Mouse (Mus musculus): Measurements from ENCODE around the gene Hsp90ab1.
A peak's percentile ranks its signal among the peaks of the same experiment; 100 is the strongest.

The Hsp90ab1 gene

DNA sequence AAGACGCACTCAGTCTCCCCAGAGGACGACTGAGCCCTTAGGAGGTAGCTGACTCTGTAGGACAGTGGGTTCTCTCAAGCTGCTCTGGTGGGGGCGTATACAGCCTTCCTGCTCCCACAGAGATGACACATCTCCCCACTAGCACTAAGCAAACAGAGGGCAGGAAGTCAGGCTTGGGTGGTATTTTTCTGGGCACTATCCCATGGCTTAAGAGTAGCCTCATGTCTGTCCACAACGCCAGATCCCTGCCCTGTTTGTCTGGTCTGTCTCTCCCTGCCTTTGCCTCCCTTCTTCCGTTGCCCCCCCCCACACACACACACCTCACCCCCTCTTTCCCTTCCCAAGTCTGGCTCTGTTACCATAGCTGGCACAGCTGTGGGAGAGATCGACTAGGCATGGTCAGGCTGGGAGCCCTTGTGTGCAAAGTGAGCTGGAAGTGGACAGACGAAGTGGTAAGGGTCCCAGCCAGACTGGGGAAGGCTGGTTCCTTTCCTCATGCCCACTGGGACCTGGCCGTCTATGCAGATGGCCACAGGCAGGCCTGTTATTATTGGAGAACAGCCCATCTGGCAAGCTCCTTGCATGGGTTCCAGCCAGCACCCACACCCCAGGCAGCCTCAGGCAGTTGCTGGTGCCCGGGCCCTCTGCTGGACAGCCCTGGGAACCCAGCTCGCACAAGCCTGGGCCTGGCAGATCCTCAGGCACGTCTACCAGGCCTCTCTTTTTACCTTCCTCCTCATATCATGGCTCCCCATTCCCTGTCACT is 23.7 kb upstream of the Hsp90ab1 start:
- DNase-seq (ENCODE audit: low spot score), result peak; percentile 71

DNA sequence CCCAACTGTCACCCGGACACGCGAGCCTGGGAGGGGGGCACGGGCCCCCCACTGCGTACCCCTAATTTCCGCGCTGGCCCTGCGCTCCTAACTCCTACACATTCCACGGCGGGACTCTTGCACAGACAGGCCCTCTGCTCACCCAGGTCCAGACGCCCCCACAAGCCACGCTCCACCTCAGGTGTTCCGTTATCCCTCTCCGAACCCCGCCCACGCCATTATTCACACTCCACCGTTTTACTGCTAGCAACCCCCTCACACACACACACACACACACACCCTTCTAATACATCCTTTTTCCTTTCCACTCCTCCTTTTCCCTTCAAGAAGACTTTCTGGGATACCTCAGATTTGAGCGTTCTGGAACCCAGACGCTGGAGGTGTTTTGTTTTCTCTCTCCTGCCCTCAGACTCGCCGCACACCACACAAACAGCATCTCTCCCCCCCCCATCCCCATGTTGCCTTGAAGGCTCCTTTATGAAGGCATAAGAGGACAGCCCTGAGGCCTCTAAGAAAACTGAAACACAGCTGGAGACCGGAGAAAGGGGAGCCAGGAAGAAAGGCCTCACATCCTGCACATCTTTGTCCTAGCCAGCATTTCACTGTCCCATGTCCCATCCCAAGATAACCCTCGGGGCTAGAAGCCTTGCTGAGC is 22.8 kb upstream of the Hsp90ab1 start:
- no peak for DNase-seq (ENCODE audit: low spot score)

DNA sequence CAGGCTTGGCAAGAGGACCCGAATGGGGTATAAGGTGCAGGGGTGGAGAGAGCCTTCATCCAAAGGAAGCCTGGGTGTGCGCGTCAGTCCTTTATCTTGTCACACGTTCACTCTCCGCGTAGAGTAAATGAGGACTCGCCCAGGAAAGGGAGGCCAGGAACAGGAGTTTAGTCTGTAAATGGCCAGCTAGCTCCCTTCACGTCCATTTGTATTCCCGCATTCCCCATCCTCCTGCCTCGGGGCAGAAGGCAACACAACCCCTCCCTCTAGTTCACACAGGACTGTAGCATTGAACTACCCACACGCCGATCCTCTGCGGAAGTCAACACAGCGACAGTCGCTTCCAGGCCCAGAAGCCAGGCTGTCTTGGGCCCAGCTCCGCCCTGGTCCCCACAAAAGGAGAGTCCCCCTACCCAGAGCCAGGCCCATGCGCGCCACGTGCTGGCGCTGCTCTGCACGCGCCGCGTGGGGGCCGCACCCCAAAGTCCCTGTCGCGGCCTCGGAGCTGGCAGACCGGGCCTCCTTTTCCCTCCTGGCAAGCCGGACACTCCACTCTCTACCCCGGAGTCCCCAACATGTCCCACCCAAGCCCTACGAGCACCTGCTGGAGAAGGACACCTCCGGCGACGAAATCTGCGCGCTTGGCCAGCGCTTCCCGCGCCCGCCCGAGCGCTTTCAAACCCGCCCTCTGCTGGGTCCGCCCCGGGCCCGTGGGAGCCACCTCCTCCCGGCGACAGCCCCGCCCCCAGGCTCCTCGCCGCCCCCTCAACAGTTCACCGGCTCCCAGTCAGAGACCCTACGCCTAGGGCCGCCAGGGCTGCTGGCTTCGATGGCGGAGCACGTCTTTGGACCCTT is 22.0 kb upstream of the Hsp90ab1 start:
- peak; percentile 51 for DNase-seq (ENCODE audit: low spot score)

DNA sequence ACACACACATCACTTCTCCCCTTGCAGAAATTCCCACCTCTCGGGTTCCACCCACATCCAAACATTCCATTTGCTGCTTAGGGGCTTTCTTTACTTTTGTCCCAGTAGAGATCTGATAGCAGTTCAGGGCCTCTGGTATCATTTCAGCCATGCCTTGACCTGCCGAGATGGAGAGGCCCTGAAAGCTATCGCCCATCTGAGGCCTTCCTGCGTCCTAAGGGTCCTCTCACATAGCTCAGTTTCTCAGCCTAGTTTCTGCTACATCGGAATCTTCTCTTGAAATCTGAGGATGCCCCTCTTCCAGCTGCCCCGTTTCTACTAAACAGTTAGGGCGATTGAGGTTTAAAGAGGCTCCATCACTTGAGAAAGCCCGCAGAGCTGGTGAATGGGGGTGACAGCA is 21.1 kb upstream of the Hsp90ab1 start:
- DNase-seq (ENCODE audit: low spot score), result no peak

DNA sequence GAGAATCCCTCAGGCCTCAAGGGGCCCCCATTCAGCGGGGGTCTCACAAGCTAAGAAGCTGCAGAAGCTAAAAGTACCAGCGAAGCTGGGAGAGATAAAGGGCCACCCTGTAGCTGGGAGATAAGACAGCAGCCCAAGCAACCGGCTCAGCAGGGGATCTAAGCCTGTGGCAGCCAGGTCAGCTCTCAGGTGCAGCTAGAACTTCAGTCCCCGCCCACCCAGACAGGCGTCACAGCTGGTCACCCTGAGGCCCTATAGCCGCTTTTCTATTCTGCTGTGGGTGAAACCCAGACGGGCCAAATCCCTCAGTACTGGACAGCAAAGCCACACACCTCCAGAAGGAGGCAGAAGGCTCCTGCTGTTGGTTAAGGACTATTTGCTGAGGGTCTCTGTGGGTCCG is 20.4 kb upstream of the Hsp90ab1 start:
- no peak for DNase-seq (ENCODE audit: low spot score)

DNA sequence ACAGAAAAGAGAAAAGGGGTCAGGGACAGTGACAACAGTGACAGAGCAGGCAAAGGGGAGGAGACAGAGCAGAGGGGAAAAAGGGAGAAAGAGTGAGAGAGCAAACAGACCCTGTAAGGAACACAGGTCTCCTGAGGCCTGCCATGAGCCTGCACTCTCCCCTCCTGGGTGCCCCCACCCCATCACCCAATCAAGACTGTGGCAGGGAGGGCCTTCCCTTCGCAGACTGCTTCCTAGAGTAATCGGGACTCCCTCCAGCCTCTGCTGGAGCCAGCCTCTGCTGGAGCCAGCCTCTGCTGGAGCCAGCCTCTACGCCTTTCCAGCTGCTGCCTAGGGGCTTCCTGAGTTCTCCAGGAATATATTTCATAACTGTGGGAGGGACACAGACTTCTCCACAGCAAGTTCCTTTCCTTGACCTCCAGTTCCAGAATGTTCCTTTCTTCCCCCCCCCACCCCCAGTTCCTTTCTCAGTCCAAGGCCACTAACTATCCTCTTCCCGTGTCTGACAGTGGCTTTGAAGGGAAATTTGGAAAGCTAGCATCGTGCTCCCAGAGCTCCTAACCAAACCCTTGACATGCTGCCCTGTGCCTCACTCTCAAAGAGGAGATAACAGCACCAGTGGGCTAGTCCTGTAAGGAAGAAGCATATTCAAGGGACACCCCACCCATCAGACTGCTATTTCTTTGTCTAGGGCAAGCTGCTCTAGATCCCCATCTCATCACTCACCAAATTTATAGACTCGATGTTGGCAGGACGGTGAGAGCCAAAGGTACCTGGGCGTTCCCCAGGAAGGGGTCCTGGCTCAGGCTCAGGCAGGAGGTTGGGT is 19.7 kb upstream of the Hsp90ab1 start:
- DNase-seq (ENCODE audit: low spot score), result no peak

DNA sequence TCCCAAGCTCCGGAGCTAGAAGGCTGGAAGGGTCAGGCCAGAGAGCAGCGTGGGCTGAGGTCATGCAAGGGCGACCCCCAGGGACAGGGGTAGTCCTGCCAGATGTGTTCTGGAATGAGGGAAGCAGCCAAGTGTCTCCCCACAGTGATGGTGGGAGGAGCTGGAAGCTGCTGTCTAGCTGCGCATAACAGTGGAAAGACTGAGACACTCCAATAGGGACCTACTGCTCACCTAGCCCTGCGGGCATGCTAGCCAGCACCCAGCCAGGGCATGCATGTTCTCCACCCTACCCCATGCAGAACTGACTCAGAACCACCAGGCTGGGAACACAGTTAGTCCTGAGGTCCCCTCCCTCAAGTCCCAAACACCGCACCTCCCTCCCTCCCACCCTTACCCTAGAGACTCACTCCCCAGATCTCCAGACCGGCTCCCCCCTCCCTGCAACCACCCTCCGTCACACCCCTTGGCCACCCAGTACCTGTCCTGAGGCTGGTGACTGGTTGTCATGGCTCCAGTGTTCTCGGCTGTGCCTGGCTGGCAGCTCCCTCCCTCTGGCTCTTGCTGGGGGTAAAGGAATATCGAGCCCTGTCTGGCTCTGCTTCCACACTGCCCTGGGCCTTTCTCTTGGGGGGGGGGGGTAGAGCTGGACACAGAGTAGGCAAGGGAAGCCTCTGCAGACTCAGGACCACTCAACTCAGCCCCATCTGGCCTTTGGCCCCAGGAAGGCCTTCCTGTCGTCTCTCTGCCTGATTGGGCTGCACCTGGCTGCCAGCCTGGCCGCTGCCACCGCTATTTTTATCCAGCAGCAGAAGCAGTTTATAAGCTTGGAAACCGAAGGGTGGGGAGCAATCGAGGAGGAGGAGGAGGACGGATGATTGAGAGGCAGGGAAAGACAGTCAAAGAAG is 18.9 kb upstream of the Hsp90ab1 start:
- no peak for DNase-seq (ENCODE audit: low spot score)

DNA sequence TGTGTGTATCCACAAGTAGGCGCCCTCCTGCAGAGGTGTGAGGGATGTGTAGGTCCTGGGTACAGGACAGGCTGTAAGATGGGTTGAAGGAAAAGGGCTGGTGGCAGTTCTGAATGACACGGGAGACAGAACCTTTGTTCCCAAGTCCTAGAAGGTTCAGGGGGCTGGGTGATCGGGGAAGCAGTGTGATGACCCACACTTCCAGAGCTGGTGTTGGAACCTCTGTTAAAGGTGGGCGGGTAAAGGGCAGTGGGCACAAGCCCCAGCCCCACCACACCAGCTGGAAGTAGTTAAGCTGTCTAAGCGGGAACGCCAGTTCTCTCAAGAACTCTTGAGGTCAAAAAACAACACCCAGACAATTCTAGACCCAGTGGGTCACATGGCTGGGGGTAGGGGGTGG is 17.3 kb upstream of the Hsp90ab1 start:
- no peak for DNase-seq (ENCODE audit: low spot score)

DNA sequence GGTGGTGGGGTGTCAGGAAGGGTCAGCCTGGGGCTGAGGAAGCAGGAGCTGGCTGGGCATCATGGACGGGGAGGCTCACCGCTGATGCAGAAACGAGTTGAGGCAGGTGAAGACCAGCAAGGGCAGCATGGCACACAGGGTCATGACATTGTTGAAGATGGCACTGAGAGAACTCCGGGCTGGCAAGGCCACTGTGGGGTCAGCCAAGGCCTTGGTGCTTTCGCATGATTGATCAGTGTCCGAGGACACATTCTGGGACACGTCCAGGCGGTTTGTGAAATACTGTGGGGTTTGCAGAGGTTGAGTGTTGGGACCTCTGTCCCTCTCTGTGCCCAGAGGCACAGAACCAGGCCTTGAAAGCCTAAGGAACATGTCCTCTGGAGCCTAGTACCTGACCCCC is 16.8 kb upstream of the Hsp90ab1 start:
- no peak for DNase-seq (ENCODE audit: low spot score)

DNA sequence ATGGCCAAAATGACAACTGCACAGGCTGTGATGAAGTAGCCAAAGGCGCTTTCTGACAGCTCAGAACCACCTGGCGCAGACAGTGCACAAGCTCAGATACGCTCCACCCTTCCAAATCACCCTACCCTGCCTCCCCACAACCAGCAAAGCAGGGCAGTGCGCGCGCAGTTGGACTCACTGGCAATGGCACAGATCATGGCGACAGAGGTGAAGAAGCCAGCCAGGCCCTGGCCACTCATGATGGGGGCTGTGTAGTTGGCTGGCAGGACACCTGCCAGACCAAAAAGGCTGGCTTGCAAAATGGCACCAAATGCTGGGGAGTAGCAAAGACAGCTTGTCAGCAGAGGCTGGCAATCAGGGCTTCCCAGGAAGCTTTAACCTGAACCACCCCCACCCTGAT is 16.2 kb upstream of the Hsp90ab1 start:
- no peak for DNase-seq (ENCODE audit: low spot score)

DNA sequence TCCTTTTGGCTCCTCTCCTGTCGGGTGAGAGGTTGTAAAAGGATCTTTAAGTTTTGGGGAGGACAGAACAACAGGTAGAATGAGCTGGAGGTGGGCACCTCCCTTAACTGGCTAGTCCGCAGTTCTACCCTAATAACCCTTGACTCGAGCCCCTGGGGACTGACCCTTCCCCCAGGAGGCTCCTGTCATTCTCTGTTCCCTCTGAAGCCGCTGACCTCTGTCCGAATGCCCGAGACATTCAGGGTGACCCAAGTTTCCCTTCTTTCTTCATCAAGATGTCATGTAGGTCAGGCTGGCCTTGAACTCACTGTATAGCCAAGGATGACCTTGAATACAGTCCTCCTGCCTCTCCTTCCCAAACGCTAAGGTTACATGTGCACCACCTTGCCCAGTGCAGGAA is 15.3 kb upstream of the Hsp90ab1 start:
- no peak for DNase-seq (ENCODE audit: low spot score)

DNA sequence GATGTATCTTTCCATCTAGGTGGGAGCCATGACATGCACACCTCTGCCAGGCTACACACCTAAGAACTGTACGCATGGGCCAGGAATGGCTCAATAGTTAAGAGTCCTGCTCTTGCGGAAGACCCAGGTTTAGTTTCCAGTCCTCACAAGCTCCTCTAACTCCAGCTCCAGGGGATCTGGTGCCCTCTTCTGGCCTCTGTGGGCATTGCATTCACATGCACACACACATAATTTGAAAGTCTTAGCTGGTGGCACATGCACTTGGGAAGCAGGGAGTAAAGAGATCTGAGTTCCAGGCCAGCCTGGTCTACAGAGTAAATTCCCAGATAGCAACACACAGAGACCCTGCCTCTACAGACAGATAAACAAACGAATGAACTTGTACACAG is 13.4 kb upstream of the Hsp90ab1 start:
- DNase-seq (ENCODE audit: low spot score), result no peak

DNA sequence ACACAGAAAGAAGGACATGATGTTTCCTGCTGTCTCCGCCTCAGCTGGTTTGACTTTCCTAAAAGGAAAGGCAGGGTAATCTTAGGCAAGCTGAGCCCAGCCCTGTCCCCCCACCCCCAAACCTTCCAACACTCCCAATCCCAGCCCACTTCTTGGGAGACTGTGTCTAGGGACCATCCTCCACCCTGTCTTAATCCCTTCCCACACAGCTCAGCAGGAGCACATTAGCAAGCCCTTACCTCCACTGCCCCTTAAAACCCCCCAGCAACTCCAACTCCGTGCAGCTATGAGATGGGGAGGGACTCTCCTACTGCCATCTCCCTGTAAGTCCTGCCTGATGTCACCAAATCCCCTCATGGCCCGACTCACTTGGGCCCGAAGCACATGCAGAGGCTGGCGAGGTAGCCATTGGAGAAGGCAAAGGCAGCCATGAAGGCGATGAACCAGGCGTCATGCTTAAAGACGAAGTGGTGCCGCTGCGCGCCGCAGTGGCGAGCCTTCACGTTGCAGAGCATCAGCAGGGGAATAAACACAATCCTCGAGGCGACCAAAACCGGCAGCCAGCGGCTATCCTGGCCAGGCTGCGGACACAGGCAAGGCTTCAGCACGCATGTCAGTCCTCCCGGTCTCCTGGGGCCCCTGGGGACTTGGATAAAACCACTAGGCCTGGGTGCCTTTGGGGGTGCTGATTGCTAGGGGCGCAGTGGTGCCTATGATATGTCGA is 12.8 kb upstream of the Hsp90ab1 start:
- DNase-seq (ENCODE audit: low spot score), result no peak

DNA sequence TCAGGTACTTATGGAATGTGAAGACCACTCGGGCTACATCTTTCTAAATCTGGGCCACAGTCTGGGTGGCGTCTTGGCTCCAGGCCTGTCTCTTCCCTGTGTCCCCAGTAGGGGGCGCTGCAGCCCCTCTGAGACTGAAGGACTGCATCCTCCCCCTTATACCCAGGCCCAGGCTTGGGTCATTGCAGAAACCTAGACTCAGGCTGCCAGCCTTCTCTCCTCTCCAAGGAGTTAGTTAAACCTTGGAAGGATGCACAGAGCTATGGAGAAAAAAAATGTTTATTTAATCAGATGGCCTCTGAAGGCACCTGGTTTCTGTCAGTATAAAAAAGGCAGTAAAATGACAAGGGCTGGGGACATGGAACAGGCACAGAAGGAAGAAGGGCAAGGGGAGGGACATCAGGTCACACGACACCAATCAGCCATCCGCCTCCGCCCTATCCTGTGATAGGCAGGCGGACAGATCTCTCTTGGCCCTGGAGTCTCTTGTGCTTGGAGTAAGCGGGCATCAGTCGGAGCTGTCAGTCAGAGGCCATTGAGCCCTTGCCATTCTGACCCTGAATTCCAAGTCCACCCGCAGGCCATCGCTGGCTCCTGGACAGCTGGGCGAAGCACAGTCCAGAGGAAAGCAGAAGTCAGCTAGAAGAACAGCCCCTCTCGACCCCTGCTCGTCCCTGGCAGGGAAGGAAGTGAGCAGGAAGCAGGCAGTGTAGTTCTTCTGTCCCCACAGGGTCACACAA is 12.0 kb upstream of the Hsp90ab1 start:
- DNase-seq (ENCODE audit: low spot score), result peak; percentile 84

DNA sequence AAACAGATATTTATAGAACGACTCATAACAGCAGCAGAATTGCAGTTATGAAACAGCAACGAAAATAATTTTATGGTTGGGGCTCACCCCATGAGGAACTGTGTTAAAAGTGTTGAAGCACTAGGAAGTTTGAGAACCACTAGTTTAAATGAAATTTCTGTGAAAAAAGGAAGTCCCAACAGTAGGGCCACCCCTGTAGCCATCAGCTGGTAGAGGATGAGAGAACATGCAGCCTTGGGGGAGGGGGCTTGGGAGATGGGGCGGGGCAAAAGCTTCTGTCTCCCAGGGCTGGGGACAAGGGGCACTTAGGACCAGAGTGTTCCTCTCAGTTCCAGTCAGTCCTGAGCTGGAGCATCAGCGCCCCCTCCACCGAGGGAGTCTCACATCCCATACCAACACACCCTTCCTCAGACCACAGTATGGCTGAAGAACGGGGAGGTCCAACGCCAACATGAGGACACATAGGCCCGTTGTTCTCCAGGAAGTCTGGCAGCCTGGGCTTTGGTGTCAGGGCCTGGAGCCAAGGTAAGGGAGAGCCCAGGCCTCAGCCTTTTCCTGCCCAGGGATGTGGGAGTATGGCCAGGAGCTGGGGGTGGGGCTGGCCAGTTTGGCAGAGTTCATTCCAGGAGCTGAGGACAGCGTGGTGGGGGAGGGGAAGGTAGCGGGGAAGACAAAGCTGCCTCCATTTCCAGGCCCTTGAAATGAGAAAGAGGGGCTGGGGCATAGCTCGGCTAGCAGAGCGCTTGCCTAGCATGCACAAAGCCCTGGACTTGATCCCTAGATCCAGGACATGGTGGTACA is 11.2 kb upstream of the Hsp90ab1 start:
- peak; percentile 74 for DNase-seq (ENCODE audit: low spot score)

DNA sequence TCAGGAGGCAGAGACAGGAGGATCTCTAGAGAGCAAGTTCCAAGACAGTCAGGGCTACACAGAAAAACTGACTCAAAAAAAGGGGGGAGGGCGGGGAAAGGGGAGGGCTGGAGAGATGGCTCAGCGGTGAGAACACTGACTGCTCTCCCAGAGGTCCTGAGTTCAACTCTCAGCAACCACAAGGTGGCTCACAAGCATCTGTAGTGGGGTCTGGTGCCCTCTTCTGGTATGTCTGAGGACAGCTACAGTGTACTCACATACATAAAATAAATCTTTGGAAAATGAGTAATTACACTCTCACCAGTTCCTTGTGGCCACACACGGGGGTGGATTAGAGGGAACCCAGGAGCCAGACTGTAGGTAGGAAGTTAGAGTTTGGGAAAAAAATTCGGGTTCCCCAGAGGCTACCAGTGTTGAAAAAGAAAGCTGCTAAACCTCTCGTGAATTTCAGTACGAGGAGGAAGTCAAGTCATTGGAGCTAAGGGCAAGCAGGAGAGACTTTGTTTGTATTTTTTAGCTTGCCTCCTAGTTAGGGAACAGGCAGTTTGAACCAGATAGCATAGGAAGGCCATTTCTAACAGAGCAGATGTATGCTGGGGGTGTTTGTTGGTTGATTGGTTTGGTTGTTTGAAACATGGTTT is 9.8 kb upstream of the Hsp90ab1 start:
- DNase-seq (ENCODE audit: low spot score), result no peak

DNA sequence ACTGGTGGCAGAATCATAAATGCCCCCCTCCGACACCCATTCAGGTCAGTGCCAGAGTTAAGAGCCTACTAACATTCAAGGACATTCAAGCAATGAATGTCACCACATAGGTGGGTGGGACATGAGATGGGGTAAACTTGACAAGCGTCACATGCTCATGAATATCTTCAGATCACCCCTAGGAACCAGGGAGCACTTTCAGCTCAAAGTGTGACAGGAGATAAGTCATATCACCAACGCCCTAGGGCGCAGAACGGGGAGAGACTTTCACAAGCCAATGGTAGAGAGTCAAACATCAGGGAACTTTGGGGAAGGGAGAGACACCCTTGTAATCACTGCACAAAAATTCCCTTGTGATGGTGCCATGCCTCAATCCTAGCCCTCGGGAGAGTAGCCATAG is 9.1 kb upstream of the Hsp90ab1 start:
- DNase-seq (ENCODE audit: low spot score), result no peak

DNA sequence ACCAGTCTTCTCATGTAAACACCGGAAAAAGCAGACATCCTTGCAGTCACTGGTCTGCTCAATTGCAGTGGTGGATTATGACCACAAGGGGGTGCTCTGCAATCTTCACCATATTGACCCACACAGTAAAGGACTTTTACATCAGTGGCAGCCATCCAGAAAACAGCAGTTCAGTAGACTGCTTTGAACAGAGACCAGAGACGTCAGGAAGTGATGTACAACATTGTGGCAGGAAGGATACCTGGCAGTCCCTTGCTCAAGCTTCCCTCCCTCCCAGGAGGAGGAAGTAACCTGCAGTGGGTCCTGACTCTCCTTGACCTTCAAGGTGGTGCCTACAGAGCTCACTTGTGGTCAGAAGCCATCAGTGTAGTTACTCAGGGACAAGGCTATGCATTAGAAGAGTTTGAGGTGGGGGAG is 8.5 kb upstream of the Hsp90ab1 start:
- DNase-seq (ENCODE audit: low spot score), result peak; percentile 74
